Mouse (Mus musculus) left cerebral cortex, adult 18-20 months (tissue): Measurements from ENCODE around the gene Rfx5. TPM values are rescaled to one million over a fixed set of nuclear protein-coding genes. Genes with fewer than 3 reads are reported as not detected.
A peak's percentile ranks its signal among the peaks of the same experiment; 100 is the strongest.
"Not testable (repeated sequence)": the region's sequence is repeated elsewhere in the genome, so short reads cannot be mapped to it uniquely, and the experiment has no call there.

Experiments used
- DNase-seq, 2 experiments: peaks; one replicate each; pipeline ENCODE4 v3.0.0; 2021 to 2022; ENCODE audit warnings: low spot score in 2 of 2, mixed read lengths in 1 of 2
- total RNA-seq, 2 experiments: library from RNA; stranded (reverse); gene quantifications; 2 replicates each; pipeline ENCODE4 v1.2.3; 2021

Rfx5 gene
- total RNA-seq, 2 experiments from 2014 or later: 23.1 to 24.5 TPM

GRCm38 (mm10) chr3:94934564-94934963, 19.3 kb upstream of the Rfx5 start:
- DNase-seq: not testable (repeated sequence)

GRCm38 (mm10) chr3:94935332-94935731, 18.5 kb upstream of the Rfx5 start:
- DNase-seq: not testable (repeated sequence)

- DNase-seq: not testable (repeated sequence)
These were observed 17.7 kb upstream of the Rfx5 start for GRCm38 (mm10) chr3:94936147-94936546.

GRCm38 (mm10) chr3:94937194-94937593, 16.7 kb upstream of the Rfx5 start:
- DNase-seq: not testable (repeated sequence)

- DNase-seq: not testable (repeated sequence)
These were observed 13.8 kb upstream of the Rfx5 start for GRCm38 (mm10) chr3:94940033-94940432.

GRCm38 (mm10) chr3:94942211-94942967, 11.5 kb upstream of the Rfx5 start:
- not testable (repeated sequence) for DNase-seq

GRCm38 (mm10) chr3:94943706-94944105, 10.2 kb upstream of the Rfx5 start:
- not testable (repeated sequence) for DNase-seq

- DNase-seq: no peak
These were observed 5.7 kb upstream of the Rfx5 start for GRCm38 (mm10) chr3:94948066-94948614.

GRCm38 (mm10) chr3:94949645-94950044, 4.2 kb upstream of the Rfx5 start:
- no peak for DNase-seq

GRCm38 (mm10) chr3:94952806-94953205, 1.1 kb upstream of the Rfx5 start:
- no peak for DNase-seq

- DNase-seq: no peak
These were observed 501 bp upstream of the Rfx5 start for GRCm38 (mm10) chr3:94953384-94953763.

GRCm38 (mm10) chr3:94958295-94958694, 4.4 kb downstream of the Rfx5 start:
- DNase-seq: no peak

- no peak for DNase-seq
These were observed 6.0 kb downstream of the Rfx5 start for GRCm38 (mm10) chr3:94959871-94960270.

GRCm38 (mm10) chr3:94960322-94960721, 6.4 kb downstream of the Rfx5 start:
- no peak for DNase-seq

GRCm38 (mm10) chr3:94964989-94965388, 11.1 kb downstream of the Rfx5 start:
- no peak for DNase-seq

- no peak for DNase-seq
These were observed 12.0 kb downstream of the Rfx5 start for GRCm38 (mm10) chr3:94965878-94966277.

- no peak for DNase-seq
These were observed 18.7 kb downstream of the Rfx5 start for GRCm38 (mm10) chr3:94972552-94972951.

- no peak for DNase-seq
These were observed 19.7 kb downstream of the Rfx5 start for GRCm38 (mm10) chr3:94973620-94974019.

- DNase-seq: no peak
These were observed 20.2 kb downstream of the Rfx5 start for GRCm38 (mm10) chr3:94974026-94974527.

- DNase-seq: peak; percentile 71 to 75
These were observed 20.9 kb downstream of the Rfx5 start, which contains the start of gene Pi4kb for GRCm38 (mm10) chr3:94974528-94975422. Gene Pi4kb, plus strand, starts transcription at chr3:94974731.

GRCm38 (mm10) chr3:94984312-94984711, 30.4 kb downstream of the Rfx5 start:
- DNase-seq: no peak
